In genomic region chr15:6941491-6941890, GRCm38 (mm10) we compare ENCODE assay signal across 14 mouse cellular contexts.
"Had no signal": no experiment of that assay in that cellular context is flagged by ENCODE, and none has a peak within 500 bp of the region (broad histone marks: within the 10 kb centered on the region; RNA-seq: fewer than 3 reads in every experiment).

No protein-coding gene starts in this region.

- H3K4me1 ChIP-seq: liver, embryonic 12.5 days; liver, embryonic 15.5 days; lung, embryonic 15.5 days had no signal

- H3K9ac ChIP-seq: liver, embryonic 12.5 days; liver, embryonic 15.5 days; lung, embryonic 15.5 days had no signal

- H3K4me2 ChIP-seq: liver, embryonic 12.5 days; liver, embryonic 15.5 days; lung, embryonic 15.5 days; midbrain, embryonic 11.5 days had no signal

- ATAC-seq: intestine, embryonic 16.5 days; liver, embryonic 12.5 days had no signal

- H3K27me3 ChIP-seq: liver, embryonic 12.5 days; liver, embryonic 15.5 days; lung, embryonic 15.5 days had no signal

- DNase-seq: layer of hippocampus, postnatal 36 days; lung, adult 18-20 months; lung, postnatal 10 days; lung, postnatal 36 days; midbrain, embryonic 14.5 days; thymus, adult 18-20 months; thymus, postnatal 36 days had no signal

- H3K4me3 ChIP-seq: left cerebral cortex, adult 2 months; liver, embryonic 12.5 days; liver, embryonic 15.5 days; lung, embryonic 15.5 days; megakaryocyte, embryonic 14.5 days had no signal

- H3K27ac ChIP-seq: left cerebral cortex, adult 2 months; liver, embryonic 12.5 days; liver, embryonic 15.5 days; lung, embryonic 15.5 days had no signal

- H3K36me3 ChIP-seq: liver, embryonic 12.5 days; liver, embryonic 15.5 days; lung, embryonic 15.5 days had no signal

- H3K9me3 ChIP-seq: liver, embryonic 12.5 days; liver, embryonic 15.5 days; lung, embryonic 15.5 days had no signal
